Mouse (Mus musculus) layer of hippocampus, postnatal 10 days (tissue): ENCODE measurements around the gene Grifin. TPM values are rescaled to one million over a fixed set of nuclear protein-coding genes. Genes with fewer than 3 reads are reported as not detected.

ENCODE experiments used
- DNase-seq, 2 experiments: peaks; one replicate each; pipeline ENCODE4 v3.0.0; 2021; ENCODE audit warnings: low spot score in 2 of 2
- long read RNA-seq: library from polyadenylated mRNA; stranded (forward); transcript quantifications from one replicate; pipeline ENCODE4 v2.0.0, GENCODE M21; 2023
- total RNA-seq, 2 experiments: library from RNA; stranded (reverse); gene quantifications; 2 replicates each; pipeline ENCODE4 v1.2.3; 2021

Grifin gene
- not detected for total RNA-seq
- long read RNA-seq, result 0 reads

GRCm38 (mm10) chr5:140564896-140565295, at the start of gene Grifin:
Gene Grifin (minus strand): TSS chr5:140565071.
- DNase-seq, result no peak

- no peak for DNase-seq
Observed at GRCm38 (mm10) chr5:140614141-140614540, 49.3 kb upstream of the Grifin start.

- peak in 1 of 2 experiments; percentile 9 for DNase-seq
Observed at GRCm38 (mm10) chr5:140612191-140612590, 47.3 kb upstream of the Grifin start.

GRCm38 (mm10) chr5:140611611-140612185, 46.8 kb upstream of the Grifin start:
- peak in 1 of 2 experiments; percentile 14 for DNase-seq

GRCm38 (mm10) chr5:140611021-140611583, 46.2 kb upstream of the Grifin start:
- peak in 1 of 2 experiments; percentile 77 for DNase-seq

GRCm38 (mm10) chr5:140610273-140611011, 45.6 kb upstream of the Grifin start:
- peak in 1 of 2 experiments; percentile 13 for DNase-seq

GRCm38 (mm10) chr5:140609511-140610272, 44.8 kb upstream of the Grifin start:
- DNase-seq, result peak; percentile 69 to 72

- peak; percentile 60 to 69 for DNase-seq
Observed at GRCm38 (mm10) chr5:140608634-140609015, 43.8 kb upstream of the Grifin start.

GRCm38 (mm10) chr5:140607836-140608633, 43.2 kb upstream of the Grifin start:
- peak in 1 of 2 experiments; percentile 27 for DNase-seq

- peak; percentile 85 to 86 for DNase-seq
Observed at GRCm38 (mm10) chr5:140607001-140607835, 42.3 kb upstream of the Grifin start, which contains the start of gene Lfng. Gene Lfng (plus strand): TSS chr5:140607320.

GRCm38 (mm10) chr5:140606386-140606785, 41.5 kb upstream of the Grifin start:
- peak in 1 of 2 experiments; percentile 13 for DNase-seq

GRCm38 (mm10) chr5:140605228-140605627, 40.4 kb upstream of the Grifin start:
- DNase-seq, result peak in 1 of 2 experiments; percentile 11

- no peak for DNase-seq
Observed at GRCm38 (mm10) chr5:140604386-140604785, 39.5 kb upstream of the Grifin start.

- DNase-seq, result no peak
Observed at GRCm38 (mm10) chr5:140602540-140602939, 37.7 kb upstream of the Grifin start.

- no peak for DNase-seq
Observed at GRCm38 (mm10) chr5:140601712-140602111, 36.8 kb upstream of the Grifin start.

- DNase-seq, result no peak
Observed at GRCm38 (mm10) chr5:140599939-140600338, 35.1 kb upstream of the Grifin start.

GRCm38 (mm10) chr5:140597787-140598186, 32.9 kb upstream of the Grifin start:
- no peak for DNase-seq

- no peak for DNase-seq
Observed at GRCm38 (mm10) chr5:140596927-140597588, 32.2 kb upstream of the Grifin start.

- no peak for DNase-seq
Observed at GRCm38 (mm10) chr5:140596426-140596825, 31.6 kb upstream of the Grifin start.
